Mouse (Mus musculus): ENCODE results near the gene Ermard. TPM values are rescaled to one million over a fixed set of nuclear protein-coding genes. Genes with fewer than 3 reads are reported as not detected.
"Not testable (repeated sequence)": the region's sequence is repeated elsewhere in the genome, so short reads cannot be mapped to it uniquely, and the experiment has no call there.

The Ermard gene
- 50.0 and 59.9 TPM in 2 replicates for total RNA-seq (2021)
- long read RNA-seq, experiment 1, partial matches to known transcripts = 4 of 18 reads
- long read RNA-seq, experiment 1, other reads (novel, unspliced or antisense) = 14 of 18 reads
- long read RNA-seq, experiment 2, partial matches to known transcripts = 2 of 12 reads
- long read RNA-seq, experiment 2, other reads (novel, unspliced or antisense) = 8 of 12 reads

DNA sequence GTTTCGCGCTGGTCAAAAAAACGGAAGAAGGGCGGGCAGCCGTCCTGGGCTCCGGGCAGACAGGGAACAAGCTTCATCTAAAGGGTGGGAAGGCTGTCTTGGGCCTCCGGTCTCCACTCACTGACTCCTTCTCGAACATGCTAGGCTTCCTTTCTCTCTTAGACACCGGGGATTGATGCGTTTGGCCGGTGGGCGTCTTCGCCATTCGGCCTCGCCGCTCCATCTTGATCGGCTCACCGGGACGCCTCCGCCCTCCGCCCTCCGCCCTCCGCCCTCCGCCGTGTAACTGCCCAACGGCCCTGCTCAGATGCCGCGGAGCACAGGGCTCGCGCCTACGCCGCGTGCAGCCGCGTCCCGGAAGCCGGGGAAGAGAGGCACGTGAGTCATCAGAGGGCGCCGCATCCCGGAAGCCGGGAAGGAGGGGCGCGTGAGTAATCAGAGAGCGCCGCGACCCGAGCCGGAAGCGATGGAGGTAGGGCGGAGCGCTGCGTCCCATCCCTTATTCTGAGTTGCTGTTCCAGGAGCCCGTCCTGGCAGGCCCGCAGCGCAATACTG, at the start of gene Ermard, which contains the start of the genes Tcte3 and Gm3448:
Gene Ermard, plus strand, starts transcription at position 34 of the 555 bp plus-strand sequence.
Gene Tcte3, minus strand, starts transcription at position 314 of the 555 bp plus-strand sequence.
Gene Gm3448, minus strand, starts transcription at position 363 of the 555 bp plus-strand sequence.
- DNase-seq = peak; percentile 53

DNA sequence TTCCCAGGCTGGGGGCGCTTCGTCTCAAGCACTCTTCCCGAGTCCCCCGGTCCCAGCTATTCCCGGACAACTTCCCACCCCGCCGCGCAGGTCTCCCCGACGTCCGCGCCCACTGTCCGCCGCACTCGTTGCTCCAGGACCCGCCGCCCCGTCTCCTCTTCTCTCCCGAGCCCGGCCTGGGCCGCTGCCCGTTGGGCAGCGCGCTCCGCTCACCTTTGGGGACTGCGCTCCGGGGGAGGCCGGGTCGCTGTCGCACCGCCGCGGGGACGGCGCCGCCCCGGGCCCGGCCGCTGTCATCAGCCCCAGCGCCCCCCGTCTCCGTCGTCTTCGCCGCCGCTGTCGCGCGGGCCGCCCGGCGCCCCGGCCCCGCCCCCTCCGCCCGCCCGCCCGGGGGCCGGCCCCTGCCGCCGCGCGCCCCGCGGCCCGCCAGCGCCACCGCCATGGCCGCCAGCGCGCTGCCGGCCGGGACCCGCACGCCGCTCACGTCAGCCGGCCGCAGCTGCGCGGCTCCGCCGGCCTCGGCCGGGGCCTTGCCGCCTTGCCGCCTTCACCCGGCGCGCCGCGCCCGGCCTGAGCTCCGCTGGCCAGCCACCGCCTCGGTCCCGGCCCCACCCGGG, 48.4 kb upstream of the Ermard start:
- not testable (repeated sequence) for DNase-seq

DNA sequence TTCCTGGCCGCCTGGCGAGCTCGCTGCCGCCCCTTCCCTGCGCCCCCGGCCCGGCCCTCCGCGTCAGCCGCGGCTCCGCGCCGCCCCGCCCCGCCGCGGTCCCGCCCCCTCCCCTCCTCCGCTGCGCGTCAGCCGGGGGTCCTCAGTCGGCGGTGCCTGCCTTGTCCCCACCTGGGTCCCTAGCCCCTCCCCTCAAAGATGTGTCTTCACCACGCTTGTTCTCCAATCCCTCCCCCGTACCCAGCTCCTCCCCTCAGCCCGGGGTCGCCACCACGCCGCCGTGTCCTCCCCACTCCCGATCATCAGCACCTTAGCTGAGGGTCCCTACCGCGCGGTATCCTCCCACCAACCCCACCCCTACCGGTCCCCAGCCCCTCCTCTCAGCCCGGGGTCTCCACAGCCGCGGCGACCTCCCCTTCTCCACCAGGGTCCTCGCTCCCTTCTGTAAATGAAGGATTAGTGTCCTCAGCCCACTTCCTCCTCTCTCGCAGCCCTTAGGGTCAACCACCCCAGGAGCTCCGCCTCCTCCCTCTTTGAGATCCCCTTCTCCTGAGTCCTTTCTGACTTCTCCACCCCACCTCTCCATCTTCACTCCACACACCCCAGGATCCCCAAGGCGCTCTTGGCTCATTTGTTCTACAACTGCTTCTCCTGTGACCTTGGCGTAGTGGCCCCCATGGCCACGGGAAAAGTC, 47.7 kb upstream of the Ermard start:
- not testable (repeated sequence) for DNase-seq

DNA sequence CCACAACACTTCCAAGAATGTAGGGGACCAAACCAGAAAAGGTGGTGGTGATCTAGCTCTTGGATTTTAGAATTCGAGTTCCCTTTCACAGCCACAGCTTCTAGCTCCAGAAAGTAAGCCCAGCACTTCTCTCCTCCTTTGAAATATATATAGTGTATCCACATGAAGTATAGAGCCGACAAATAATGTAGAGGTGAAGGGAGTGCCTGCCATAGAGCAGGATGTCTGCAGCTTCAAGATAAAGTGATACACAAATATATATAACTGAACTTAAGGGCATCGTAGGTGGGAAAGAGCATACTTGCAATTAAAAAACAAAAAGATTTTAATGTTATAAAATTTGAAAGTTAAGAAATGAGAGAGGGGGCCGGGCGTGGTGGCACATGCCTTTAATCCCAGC, 46.9 kb upstream of the Ermard start:
- DNase-seq = not testable (repeated sequence)

DNA sequence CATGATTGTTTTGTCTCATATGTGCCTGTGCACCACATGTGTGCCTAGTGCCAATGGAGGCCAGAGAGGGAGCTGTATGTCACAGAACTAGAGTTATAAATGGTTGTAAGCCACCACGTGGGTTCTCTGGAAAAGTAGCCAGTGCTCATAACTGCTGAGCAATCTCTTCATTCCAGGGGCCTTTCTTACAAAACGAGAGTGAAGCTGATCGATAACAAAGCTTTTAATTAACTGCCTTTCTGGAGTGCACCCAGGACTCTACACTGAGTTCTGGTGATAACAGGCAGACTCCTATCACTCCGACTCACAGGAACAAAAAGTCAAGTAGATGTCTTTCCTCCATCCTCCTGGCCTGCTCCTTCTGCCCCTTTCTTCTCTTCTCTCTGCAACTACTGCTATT, 41.0 kb upstream of the Ermard start:
- DNase-seq = not testable (repeated sequence)

DNA sequence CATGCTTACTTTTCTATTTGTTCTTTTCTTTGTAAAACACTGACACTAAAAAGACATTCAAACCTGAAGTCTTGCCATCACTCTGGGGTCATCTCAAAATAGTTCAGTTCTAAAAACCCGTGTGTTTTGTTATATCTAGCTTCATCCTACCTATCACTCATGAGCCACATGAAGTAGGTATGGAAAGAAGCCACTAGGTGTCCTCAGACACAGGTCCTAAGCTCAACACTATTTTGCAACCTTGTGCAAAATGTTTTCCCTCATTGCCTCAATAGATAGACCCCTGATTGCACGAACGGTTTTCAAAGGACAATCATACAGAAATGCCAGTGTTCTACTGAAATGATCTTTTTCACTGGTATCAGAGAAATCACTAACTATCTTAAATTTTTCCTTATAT, 31.9 kb upstream of the Ermard start:
- DNase-seq = not testable (repeated sequence)

DNA sequence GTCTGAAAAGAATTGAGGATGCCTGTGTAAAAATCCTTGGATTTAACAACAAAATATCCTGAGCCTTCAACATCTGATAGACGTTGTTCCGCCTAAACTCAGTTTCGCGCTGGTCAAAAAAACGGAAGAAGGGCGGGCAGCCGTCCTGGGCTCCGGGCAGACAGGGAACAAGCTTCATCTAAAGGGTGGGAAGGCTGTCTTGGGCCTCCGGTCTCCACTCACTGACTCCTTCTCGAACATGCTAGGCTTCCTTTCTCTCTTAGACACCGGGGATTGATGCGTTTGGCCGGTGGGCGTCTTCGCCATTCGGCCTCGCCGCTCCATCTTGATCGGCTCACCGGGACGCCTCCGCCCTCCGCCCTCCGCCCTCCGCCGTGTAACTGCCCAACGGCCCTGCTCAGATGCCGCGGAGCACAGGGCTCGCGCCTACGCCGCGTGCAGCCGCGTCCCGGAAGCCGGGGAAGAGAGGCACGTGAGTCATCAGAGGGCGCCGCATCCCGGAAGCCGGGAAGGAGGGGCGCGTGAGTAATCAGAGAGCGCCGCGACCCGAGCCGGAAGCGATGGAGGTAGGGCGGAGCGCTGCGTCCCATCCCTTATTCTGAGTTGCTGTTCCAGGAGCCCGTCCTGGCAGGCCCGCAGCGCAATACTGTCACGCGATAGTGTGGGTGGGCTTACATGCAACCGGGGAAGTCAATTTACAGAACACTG, 31.1 kb upstream of the Ermard start, which contains the start of gene Gm3435:
Gene Gm3435, plus strand, starts transcription at position 471 of the 708 bp plus-strand sequence.
- not testable (repeated sequence) for DNase-seq

DNA sequence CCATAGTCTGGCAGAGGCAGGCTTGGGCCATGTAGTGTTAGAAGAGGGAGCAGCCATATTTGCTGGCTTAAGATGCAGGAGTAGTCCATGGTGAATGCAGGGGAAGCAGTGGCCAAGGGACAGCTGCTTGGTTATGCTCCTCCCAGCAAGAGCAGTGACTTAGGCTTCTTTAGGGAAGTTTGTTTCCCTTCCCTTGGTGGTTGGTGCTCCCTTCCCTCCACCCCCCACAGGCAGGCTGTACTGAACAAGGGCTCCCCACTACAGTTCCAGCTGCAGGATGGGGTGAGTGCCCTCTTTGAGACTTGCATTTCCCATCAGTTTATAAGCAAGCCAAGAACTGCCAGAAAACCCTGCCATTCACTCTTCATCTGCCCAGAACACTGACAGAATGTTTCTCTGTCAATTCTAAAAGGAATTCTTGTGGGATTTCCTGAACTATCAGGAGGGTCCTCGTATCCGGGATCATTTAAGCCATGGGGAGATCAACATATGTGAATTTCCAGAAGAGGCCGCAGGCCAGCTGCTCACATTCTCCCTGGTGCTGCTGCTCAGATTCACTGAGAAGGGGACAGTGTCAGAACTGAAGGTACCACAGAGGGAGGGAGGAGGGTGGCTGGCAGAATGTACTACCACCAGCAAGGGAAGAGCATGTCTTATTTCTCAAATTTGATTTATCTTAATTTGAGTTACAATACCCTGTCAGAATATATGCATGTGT, 19.3 kb upstream of the Ermard start:
- DNase-seq = peak; percentile 6

DNA sequence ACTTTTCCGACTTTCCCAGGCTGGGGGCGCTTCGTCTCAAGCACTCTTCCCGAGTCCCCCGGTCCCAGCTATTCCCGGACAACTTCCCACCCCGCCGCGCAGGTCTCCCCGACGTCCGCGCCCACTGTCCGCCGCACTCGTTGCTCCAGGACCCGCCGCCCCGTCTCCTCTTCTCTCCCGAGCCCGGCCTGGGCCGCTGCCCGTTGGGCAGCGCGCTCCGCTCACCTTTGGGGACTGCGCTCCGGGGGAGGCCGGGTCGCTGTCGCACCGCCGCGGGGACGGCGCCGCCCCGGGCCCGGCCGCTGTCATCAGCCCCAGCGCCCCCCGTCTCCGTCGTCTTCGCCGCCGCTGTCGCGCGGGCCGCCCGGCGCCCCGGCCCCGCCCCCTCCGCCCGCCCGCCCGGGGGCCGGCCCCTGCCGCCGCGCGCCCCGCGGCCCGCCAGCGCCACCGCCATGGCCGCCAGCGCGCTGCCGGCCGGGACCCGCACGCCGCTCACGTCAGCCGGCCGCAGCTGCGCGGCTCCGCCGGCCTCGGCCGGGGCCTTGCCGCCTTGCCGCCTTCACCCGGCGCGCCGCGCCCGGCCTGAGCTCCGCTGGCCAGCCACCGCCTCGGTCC, 17.0 kb upstream of the Ermard start:
- not testable (repeated sequence) for DNase-seq

DNA sequence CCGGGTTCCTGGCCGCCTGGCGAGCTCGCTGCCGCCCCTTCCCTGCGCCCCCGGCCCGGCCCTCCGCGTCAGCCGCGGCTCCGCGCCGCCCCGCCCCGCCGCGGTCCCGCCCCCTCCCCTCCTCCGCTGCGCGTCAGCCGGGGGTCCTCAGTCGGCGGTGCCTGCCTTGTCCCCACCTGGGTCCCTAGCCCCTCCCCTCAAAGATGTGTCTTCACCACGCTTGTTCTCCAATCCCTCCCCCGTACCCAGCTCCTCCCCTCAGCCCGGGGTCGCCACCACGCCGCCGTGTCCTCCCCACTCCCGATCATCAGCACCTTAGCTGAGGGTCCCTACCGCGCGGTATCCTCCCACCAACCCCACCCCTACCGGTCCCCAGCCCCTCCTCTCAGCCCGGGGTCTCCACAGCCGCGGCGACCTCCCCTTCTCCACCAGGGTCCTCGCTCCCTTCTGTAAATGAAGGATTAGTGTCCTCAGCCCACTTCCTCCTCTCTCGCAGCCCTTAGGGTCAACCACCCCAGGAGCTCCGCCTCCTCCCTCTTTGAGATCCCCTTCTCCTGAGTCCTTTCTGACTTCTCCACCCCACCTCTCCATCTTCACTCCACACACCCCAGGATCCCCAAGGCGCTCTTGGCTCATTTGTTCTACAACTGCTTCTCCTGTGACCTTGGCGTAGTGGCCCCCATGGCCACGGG, 16.4 kb upstream of the Ermard start:
- not testable (repeated sequence) for DNase-seq

DNA sequence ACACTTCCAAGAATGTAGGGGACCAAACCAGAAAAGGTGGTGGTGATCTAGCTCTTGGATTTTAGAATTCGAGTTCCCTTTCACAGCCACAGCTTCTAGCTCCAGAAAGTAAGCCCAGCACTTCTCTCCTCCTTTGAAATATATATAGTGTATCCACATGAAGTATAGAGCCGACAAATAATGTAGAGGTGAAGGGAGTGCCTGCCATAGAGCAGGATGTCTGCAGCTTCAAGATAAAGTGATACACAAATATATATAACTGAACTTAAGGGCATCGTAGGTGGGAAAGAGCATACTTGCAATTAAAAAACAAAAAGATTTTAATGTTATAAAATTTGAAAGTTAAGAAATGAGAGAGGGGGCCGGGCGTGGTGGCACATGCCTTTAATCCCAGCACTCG, 15.5 kb upstream of the Ermard start:
- not testable (repeated sequence) for DNase-seq

DNA sequence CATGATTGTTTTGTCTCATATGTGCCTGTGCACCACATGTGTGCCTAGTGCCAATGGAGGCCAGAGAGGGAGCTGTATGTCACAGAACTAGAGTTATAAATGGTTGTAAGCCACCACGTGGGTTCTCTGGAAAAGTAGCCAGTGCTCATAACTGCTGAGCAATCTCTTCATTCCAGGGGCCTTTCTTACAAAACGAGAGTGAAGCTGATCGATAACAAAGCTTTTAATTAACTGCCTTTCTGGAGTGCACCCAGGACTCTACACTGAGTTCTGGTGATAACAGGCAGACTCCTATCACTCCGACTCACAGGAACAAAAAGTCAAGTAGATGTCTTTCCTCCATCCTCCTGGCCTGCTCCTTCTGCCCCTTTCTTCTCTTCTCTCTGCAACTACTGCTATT, 9.6 kb upstream of the Ermard start:
- DNase-seq = not testable (repeated sequence)

DNA sequence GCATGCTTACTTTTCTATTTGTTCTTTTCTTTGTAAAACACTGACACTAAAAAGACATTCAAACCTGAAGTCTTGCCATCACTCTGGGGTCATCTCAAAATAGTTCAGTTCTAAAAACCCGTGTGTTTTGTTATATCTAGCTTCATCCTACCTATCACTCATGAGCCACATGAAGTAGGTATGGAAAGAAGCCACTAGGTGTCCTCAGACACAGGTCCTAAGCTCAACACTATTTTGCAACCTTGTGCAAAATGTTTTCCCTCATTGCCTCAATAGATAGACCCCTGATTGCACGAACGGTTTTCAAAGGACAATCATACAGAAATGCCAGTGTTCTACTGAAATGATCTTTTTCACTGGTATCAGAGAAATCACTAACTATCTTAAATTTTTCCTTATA, 553 bp upstream of the Ermard start:
- not testable (repeated sequence) for DNase-seq

DNA sequence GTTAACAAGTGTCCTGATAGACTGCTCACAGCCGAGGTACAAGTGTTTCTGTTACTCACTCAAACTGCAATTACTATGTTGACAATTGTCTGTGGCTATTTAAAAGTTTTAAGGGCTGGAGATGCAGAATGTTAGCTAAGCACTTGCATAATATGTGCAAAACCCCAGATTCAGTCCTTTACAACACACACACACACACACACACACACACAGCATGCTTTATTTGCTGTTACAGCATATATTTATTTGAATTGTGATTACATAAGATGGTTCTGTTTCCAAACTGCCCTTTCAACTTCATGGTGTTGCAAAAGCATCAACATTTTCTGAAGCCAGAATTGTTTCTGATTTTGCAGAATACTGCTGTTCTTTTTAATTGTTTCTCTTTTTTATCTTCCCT, 9.3 kb downstream of the Ermard start:
- DNase-seq = not testable (repeated sequence)

DNA sequence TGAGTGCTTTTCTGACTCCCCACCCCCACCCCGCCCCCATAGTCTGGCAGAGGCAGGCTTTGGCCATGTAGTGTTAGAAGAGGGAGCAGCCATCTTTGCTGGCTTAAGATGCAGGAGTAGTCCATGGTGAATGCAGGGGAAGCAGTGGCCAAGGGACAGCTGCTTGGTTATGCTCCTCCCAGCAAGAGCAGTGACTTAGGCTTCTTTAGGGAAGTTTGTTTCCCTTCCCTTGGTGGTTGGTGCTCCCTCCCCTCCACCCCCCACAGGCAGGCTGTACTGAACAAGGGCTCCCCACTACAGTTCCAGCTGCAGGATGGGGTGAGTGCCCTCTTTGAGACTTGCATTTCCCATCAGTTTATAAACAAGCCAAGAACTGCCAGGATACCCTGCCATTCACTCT, 11.8 kb downstream of the Ermard start:
- not testable (repeated sequence) for DNase-seq

DNA sequence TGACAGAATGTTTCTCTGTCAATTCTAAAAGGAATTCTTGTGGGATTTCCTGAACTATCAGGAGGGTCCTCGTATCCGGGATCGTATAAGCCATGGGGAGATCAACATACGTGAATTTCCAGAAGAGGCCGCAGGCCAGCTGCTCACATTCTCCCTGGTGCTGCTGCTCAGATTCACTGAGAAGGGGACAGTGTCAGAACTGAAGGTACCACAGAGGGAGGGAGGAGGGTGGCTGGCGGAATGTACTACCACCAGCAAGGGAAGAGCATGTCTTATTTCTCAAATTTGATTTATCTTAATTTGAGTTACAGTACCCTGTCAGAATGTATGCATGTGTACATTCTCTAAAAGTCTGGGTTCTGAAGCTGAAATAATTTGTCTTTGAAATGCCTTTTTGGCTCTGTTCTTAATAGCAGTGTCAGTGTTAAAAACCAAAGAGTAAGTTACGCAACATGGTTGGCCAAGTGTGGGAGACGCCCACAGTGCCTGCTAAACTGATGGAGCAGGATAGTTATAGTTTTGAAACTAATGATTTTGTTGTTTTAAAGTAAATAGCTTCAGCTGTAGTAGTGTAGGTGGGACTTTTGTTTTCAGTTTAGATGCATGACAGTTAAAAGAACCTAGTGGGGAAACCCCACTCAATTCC, 12.3 kb downstream of the Ermard start:
- DNase-seq = not testable (repeated sequence)

DNA sequence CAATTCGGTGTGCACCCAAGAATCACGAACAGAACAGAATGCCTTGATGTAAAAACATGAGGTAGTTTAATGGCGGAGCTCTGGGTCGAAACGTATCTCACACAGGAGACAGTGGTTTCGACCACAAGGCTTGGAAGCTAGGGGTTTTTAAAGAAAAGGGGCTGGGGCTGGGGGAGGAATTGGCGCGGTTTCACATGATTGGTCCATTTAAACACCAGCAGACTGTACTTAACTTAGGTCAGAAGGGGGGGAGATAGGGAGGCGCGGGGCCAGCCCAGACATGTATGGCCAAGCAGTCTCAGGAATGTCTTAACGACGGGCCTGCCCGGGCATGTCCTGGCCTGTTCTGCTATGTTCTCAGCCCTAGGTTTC, 12.8 kb downstream of the Ermard start:
- not testable (repeated sequence) for DNase-seq

DNA sequence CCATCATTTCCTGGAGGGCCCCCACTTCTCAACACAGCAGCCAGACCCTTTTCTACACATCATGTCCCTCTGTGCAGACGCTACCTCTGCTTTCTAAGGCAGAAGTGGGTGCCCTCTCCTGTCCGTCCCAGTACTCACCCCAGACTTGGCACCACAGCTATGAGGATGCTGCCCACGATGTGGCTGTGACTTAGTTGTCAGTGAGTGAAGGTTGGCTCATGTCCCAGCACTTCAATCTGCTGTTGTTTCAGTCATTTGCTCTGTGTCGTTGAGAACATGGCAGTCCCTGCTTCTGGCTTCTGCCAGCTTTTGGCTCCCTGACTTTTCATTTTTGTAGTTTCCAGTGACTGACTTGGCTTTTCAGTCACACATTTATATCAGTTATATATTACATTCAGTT, 14.9 kb downstream of the Ermard start:
- DNase-seq = no peak

DNA sequence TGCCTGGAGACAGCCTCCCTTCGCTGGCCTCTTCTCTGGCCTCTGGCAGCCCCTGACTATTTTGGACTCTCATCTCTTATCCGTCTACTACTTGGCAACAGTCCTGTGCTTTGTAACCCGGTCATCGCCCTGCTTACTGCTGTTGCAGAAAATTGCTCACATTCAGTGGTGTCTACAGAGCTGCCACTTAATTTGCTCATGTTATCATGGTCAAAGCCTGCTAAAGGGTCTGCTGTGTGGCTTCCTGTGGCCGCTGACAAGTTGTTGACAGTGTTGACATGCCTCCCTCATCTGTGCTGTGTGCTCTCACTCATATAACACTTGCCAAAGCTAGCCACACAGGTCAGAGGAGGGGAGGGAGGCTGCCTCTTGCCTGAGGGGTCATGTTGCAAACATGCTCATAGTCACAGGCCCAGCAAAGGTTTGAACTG, 17.2 kb downstream of the Ermard start:
- DNase-seq = no peak

DNA sequence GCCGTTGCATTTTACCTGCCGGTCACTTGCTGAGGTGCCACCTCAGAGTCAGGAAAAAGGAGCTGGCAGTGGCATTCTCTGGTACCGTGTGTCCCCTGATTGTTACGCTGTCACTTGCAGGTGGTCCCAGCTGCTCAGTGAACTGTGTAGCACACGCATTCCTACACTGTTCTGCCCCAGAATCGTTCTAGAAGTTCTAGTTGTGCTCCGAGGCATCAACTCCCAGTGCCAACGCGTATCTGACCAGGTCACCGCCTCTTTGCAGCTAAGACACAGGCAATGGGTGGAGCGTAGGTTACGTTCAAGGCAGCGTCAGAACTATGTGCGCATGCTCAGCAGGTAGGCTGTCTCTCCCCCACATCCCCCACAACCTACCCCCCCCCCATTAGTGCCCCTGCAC, 18.6 kb downstream of the Ermard start:
- no peak for DNase-seq

Measured in adrenal gland, postnatal 14 days (tissue).